Mouse (Mus musculus) lung, postnatal 36 days (tissue): Measurements from ENCODE around the gene Olfr1357.
"Not testable (repeated sequence)": the region's sequence is repeated elsewhere in the genome, so short reads cannot be mapped to it uniquely, and the experiment has no call there.

ENCODE experiments used
- DNase-seq: peaks from one replicate; pipeline ENCODE4 v3.0.0; 2022; ENCODE audit warnings: mixed read lengths

Gene Olfr1357

DNA sequence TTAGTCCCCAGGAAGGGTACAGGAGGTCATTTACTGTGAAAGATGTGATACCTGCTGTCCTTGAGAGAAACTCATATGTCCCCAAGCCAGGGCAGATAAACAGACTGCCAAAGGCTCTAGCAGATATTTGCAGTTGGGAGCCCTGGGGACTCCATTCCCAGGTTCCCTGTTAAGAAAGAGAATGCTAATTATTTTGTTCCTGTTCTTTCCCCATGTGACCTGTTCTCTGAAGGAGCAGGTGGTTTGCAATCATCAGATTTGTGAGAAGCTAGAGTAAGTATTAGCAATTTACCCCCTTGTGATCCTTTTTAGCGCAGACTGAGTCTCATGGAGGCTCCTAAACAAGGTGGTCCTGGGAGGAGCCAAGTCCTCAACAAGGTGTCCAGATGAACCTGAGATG, at the start of gene Olfr1357:
Gene Olfr1357, minus strand, starts transcription at position 101 of the 400 bp plus-strand sequence.
- no peak for DNase-seq

DNA sequence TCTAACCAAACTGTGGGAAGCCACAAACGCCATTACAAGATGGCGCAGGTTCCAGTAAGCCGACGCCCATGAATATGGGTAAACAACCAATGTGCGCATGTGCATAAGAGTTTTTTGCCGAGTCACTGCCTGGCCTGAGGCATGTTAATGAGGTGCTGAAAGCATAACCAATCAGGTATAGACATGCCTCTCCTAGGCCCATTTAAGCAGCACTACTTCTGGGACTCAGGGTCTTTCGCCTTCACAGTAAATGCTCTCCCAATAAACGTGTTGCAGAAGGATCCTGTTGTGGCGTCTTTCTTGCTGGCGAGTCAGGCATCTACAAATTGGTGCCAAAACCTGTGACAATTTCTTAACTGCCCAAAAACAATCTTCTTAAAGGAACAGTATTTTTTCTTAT, 48.8 kb upstream of the Olfr1357 start:
- DNase-seq = not testable (repeated sequence)

DNA sequence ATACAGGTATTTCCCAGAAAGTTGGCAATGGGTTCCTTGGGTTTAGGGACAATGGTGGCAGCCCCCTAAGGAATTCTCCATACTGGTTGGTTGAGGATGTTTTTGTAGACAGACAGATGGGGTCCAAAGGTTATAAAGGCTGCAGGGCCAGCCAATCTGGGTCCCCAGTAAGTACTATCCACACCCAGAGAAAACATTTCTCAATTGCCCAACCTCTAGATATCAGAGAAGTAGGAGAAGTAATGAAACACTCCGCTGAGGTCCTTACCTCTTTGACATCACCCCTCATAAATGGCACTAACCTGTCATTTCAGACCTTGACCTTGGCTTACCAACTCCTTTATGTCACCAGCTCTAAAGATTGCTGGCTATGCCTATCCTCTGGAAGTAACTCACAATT, 46.7 kb upstream of the Olfr1357 start:
- no peak for DNase-seq

DNA sequence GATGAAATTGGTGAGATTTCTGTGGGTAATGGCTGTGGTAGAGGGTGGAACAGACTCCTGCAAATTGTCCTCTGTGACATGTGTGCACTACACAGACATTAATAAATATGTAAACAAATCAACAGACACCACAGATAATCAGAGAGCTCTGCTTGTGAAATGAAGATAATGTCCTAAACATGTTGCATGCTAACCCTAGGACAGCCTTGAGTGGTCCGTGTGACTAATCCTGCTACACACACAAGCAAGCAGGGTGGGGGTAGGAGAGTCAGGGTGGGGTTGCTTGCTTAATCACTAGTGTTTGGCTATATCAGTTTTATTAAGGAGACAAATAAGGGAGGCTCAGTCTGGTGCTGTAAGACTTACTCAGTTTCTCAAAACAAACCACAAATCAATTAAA, 43.3 kb upstream of the Olfr1357 start:
- DNase-seq = no peak

DNA sequence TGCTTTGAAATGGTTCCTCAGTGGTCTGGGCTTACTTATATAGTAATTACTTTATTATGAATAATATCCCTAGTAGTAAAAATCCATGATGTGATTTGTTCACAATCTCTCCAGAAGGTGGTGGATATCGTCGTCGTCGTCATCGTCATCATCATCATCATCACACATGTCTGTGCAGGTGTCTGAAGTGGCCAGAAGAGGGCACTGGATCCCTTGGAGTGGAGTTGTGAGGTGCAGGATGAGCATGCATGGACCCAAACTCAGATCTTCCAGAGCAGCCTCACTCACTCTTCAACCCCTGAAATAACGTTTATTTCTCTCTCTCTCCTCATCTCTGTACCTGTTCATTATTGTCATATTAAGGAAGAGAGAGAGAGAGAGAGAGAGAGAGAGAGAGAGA, 14.4 kb upstream of the Olfr1357 start:
- peak; percentile 7 for DNase-seq

DNA sequence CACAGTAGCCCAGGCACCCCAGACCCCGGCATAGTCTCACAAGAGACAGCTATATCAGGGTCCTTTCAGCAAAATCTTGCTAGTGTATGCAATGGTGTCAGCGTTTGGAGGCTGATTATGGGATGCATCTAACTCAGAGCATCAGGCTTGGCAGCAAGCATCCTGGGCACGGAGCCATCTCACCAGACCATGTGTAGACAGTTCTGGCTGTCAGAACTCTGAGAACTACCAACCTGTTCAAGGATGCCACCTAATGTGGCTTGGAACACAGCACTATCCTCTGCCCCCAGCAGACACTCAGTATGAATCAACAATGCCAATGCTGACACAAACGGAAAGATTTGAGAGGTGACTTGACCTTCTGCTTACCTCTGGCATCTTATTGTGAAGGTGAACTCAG, 12.3 kb upstream of the Olfr1357 start:
- no peak for DNase-seq

DNA sequence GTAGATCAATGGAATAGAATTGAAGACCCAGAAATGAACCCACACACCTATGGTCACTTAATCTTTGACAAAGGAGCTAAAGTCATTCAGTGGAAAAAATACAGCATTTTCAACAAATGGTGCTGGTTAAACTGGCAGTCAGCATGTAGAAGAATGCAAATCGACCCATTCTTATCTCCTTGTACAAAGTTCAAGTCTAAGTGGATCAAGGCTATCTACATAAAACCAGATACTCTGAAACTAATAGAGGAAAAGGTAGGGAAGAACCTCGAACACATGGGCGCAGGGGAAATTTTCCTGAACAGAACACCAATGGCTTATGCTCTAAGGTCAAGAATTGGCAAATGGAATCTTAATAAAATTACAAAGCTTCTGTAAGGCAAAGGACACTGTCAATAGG, 5.3 kb upstream of the Olfr1357 start:
- DNase-seq = not testable (repeated sequence)

DNA sequence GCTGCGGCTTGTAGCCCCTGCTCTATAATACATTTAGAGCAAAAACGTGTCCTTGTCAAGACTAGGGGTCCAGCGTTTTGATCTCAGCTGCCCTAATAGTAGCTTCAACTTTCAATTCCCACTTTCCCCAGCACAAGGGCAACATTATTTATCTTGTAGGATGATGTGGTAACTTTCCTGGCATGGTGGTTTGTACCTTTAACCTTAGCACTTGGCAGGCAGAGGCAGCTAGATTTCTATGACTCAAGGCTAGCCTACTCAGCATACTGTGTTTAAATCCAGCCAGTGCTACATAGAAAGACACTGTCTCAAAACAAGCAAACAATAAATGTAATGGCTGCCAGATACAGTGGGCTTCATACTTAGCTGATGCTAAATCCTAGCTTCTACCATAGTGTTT, 10.3 kb downstream of the Olfr1357 start:
- no peak for DNase-seq

DNA sequence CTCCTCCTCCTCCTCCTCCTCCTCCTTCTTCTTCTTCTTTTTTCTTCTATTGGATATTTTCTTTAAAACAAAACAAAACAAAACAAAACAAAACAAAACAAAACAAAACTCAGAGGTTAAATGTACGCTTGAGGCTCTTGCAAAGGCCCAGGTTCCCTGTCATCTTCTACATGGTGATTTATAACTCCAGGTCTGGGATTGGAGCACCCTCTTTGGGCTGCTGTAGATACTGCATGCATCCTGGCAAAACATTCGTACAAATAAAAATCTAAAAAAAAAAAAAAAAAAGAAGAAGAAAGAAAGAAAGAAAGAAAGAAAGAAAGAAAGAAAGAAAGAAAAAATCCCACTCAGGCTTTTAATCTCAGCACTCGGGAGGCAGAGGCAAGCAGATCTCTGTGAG, 12.8 kb downstream of the Olfr1357 start:
- peak; percentile 72 for DNase-seq

DNA sequence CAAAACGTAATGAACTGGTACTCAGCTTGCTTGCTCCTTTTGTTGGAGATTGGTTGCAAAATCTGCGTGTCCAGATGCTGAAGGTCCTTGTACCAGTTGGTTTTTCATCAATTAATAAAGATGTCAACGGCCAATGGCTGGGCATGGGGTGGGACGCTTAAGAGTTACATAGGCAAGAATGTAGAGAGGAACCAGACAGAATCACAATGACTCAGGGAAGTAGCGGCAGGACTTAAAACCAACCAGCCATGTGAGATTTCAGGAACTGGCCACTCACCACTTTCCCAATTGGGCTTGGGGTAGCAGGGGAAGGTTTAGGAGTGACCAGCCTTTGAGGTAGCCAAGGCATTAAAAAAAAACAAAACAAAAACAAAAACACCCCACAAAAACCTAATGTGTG, 18.0 kb downstream of the Olfr1357 start:
- DNase-seq = no peak

DNA sequence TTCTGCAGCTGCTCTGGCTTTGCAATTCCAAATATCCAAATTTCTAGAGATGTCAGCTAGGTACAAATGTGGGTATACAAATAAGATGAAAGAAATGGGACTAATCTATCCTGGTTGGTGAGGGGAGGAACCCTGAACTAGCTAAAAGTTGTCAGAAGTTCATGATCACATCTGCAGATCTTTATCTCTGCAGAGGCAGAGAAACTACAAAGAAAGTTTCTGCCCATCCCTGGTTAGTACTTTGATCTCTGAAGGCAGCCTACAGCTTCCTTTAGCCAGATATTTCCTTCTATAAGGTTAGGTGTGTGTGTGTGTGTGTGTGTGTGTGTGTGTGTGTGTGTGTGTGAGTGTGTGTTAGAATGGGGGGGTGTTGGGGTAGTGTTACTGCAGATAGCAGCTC, 23.3 kb downstream of the Olfr1357 start:
- DNase-seq = no peak

DNA sequence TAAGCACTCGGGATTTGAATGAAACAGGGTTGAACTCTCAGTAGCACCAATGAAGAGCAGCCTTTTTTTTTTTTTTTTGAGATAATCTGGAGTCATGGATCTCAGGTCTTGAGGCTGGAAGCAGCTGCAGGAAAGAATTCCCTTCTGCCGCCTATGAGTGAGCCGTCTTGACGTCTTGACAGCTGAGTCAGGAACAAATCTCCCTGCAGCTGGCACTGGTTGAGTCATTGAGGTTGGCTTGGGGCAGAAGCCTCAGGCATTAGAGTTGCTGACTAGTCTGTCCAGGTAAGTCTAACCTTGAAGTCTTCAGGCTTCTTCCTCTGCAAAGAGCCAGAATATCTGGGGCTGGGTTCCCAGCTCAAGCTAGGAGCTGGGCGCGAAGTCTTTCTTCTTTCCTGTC, 23.7 kb downstream of the Olfr1357 start:
- no peak for DNase-seq

DNA sequence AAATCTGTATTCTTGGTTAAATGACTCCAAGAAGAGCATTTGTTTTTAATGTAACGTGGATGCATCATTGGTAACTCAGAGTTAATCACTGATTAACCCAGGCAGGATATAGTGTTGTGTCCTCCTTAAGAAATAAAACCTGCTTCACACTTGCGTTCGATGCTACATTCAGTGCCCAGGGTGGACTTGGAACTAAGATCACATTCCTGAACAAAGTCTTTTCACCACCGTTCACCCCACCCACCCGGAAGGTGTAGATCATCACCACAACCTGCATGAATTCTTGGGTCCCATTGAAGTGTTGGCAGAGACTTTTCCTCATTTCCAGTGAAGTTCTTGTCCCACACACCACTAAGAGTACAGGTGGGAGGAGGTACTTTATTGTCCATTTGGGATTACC, 24.1 kb downstream of the Olfr1357 start:
- no peak for DNase-seq

DNA sequence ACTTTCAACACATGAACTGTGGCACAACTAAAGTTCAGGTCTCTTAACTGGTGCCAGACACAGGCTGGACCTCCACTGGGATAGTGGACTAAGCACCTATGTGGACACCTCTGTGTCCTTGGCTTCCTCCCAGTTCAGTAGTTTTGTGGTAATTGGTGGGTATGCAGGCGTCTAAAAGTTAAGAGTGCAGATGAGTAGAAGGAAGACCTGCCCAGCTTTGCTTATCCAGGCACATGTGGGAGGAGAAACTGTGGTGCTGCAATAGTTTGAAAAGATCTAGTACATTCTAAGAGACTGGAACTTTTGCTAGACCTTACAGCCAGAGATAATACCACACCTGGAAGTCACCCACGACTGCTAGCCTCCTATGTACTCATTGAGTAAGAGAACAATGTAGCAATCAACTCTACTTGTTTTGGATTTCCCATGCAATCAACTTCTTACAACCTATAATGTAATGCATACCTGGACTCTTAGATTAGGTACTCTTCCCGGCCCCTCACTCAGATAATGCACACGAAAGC, 25.0 kb downstream of the Olfr1357 start:
- no peak for DNase-seq

DNA sequence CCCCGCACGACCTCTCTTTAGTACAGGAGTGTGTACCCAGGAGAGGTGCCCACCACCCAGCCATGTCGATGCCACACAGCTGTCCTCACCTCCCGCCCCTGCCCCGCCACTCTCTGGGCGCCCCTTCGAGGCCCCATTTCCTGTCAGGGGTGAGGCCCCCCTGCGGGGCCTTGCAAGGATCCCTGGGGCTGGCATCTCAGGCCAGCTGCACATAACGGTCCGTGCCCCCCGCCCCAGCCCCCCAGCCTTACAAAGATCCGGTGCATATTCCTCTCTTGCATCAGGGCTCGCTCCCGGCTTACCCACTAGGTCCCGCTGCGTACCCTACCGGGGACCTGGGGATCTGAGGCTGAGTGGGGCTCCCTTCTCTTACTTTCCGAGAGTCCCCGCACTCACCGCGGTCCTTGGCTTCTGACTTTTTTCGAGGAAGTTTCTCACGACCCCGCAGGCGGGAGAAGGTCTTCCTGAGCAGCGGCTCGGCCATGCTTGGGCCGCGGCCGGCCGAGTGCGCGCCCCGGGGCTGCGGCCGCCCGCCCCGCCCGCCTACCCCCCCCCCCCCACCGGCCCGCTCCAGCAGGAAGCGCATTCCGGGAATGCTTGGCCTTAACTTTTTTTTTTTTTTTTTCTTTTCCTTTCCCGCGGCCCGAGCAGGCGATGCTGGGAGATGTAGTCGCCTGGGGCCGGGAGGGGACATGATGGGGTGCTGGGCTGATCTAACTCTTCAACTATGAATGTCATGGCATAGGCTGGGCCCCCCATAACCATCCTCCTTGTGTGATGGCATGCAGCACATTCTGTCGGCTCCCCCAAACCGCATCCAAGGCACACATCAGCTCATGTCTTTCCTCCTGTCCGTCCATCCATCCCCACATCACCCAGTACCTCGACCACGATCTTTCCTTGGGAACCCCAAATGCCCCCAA, 26.2 kb downstream of the Olfr1357 start, which contains the start of gene Syde1:
Gene Syde1, minus strand, starts transcription at position 559 of the 923 bp plus-strand sequence.
- DNase-seq = peak; percentile 69

DNA sequence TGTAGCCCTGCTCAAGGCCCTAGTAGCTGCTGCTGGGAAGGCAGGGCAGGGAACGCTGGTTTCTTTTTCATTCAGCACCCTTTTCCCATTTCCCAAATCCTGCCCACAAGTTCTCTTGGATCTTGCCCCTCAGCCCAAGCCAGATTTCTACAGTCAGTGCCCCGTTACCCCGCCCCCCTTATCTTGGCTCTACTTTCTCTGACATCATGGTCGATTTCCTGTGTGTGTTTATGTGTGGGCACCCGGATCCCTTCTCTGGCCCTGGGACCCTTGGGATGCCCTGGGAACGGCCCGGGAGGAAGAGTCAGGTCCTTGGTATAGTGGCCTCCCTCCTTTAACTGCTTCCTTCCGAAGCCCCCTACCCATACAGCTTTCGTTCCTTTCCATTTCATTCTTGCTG, 27.1 kb downstream of the Olfr1357 start:
- peak; percentile 83 for DNase-seq

DNA sequence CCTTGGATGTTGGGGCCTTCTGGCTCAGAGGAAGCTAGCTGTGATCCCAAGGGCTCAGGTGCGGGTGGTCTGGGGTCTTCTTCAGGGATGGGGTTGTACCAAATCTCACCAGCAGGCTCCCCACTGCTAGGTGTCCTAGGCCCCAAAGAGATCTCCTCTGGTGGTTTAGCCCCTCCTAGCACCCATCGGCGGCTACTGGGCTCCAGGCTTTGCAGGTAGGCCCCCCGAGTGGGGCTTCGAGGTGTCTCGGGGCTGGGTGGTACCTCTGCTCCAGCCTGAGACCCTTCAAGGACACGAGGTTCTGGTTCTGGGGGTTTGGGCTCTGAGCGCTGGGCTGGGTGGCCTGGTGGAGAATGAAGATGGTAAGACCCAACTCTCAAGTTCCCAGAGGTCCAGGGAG, 28.0 kb downstream of the Olfr1357 start:
- no peak for DNase-seq

DNA sequence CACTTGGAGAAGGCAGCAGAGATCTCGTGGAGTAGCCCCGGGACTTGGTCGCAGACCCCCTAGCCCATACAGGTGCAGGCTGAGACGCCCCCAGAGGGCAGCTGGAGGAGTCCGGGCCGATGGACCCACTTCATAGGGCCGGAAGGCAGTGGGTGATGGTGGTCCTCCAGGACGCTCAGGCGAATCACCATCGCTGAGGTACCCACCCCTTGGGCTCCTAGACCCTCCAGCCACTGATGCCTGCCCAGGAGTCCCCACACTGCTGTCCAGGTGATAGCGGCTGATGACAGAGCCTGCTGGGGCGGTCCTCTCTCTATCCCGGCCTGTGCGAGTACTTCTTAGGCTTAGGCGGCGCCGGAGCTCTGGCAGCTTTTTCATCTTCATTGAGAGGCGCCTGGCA, 28.6 kb downstream of the Olfr1357 start:
- no peak for DNase-seq

DNA sequence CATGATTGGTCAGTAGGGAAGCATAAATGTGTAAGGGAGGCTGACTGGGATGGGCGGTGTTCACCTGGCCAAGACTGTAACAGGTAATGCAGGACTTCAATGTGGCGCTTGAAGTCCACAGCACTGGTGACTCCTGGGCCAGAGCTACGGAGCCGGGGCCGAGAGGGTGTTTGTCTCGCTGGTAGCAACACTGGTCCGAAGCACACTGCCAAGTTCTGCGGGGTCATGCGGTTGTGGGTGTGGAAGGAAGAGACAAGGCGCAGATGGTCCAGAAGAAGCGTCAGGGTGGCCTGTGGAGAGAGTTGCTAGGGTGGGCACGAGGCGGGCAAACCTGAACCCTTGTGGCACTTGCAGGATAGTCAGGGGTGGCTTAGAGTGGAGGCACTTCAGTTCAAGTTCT, 31.8 kb downstream of the Olfr1357 start:
- no peak for DNase-seq

DNA sequence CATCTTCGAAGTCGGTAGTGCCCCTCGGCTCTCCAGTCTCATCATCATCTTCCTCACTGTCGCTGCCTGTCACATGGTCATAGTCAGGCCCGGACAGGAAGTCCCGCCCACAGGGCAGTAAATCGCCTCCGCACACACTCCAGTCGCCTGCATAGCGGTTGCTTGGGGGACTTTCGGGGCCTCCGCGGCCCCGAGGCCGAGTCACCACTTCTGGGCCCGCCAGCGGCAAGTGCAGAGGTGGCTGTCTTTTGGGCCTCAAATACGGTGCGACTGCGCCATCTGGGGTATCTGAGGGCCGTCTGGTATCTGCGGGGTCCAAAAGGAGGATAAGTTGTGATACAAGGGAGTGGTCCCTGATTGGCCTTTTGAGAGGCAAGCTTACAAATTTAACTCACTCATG, 32.3 kb downstream of the Olfr1357 start:
- DNase-seq = no peak

DNA sequence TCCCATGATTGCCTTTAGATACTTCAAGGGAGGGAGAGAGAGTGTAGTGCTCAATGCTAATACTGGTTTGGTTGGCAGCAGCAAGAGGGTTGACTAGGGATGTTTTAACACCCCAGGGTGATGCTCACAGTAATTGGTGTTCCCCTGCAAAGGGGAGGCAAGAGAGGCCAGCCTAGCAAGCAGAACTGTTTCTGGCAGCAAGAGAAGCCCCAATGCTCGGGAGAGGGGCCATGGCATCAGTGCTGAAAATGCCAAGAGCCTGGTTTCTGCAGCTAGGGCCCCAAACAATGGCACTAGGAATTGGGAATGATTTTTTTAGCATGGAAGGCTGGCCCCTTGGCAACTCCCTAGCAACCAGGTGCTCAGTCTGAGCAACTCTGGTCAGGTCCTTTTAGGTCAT, 32.9 kb downstream of the Olfr1357 start:
- DNase-seq = no peak

DNA sequence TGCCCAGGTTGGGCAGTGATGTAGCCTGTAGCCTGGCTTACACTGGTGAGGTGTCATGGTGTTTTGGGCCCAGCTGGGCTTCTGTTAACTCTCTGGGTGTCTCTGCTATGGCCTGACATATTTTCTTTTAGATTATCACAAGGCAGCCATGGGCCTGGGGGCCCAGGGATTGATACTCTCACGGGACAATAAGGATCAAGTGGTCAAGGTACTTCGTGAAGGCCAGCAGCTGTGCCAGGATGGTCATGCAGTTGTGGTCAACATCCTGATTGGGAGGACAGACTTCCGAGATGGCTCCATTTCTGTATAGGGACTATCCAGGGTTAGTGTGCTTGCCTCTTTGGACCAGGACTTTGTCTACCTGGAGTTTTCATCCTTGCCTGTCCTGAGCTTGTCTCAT, 33.9 kb downstream of the Olfr1357 start:
- DNase-seq = no peak

DNA sequence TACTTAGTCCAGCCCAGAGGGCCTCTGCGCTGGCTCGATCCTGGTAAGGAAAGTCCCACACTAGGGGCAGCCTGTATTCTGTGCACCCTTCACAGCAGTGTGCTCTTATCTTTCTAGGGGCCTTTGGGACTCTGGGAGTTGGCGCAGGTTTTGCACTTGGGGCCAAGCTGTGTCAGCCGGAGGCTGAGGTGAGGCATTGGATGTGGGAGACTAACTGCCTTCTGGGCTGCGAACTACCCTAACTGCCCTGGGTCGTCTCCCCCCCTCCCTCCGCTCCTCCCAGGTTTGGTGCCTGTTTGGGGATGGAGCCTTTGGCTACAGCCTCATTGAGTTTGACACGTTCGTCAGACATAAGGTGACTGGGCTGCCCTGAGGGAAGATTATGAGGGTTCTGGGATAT, 34.5 kb downstream of the Olfr1357 start:
- DNase-seq = no peak

DNA sequence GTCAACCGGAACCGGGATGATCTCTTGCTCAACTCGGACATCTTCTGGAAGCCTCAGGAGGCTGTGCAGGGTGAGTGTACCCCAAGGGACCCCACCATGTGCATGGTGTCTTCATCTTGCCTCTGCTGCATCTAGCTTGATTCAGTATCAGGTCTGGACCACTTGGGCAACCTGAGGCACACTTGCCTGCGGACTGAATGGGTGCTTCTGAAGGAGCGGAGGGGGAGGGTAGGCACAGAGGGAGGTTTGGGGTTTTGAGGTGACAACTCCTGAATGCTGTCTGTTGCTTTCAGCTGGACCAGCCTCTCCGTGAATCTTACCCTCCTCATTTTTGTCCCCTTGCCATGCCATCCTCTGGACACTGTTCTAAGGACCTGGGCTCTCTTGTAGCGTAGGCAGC, 36.8 kb downstream of the Olfr1357 start:
- DNase-seq = no peak

DNA sequence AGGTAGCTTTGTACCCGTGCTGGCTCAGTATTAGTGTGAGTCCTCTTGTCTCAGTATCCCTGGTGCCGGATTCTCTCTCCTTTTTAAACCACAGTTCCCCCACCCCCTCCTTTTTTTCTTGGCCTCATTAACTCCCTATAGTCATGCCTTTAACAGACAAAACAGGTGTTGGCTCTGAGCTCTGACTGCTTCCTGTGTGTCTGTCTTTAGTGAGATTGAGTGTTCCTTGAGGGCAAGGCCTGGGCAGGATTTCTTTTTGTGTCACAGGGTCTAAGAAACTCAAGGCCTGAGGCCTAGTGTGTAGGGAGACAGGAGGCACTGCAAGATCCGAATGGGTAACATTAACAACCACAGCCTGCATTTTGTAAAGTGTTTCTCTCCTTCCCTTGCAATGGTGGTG, 39.7 kb downstream of the Olfr1357 start:
- no peak for DNase-seq
